Mouse (Mus musculus): ENCODE measurements at regions not wholly inside any gene's neighbourhood (a gene's known extent, or its start where the extent isn't known, plus 50 kb on each side); places are given as distances from the start of the nearest gene placed in this dataset.

GRCm38 (mm10) chr2:147307488-147308386 is 54.0 kb upstream of the Pax1 start:
- Histone ChIP-seq H3K36me3 (ENCODE audit: control insufficient read depth, insufficient read depth) (no peaks in the 10 kb centered on the region), H3K27me3 (replicated peaks; ENCODE audit: control insufficient read depth, insufficient read depth, low read length) (0 out of 2 replicates have a peak, but pooled peaks cover 2% of the 10 kb centered on the region), H3K9ac (ENCODE audit: low read depth, low read length) (no peak overlapping the region), H3K27ac (ENCODE audit: low read depth, low read length) (no peak overlapping the region), H3K4me2 (replicated peaks; ENCODE audit: low read depth) (no peak overlapping the region), H3K9me3 (ENCODE audit: control insufficient read depth) (no peaks in the 10 kb centered on the region), H3K4me3 (ENCODE audit: low read depth, low read length) (no peak overlapping the region), H3K4me1 (replicated peaks; ENCODE audit: control insufficient read depth, insufficient read depth, low read length) (no peaks in the 10 kb centered on the region)
- 0 out of 2 replicates have a peak, but pooled peaks have one; percentile 53 for ATAC-seq
- 14% methylated on average over 12 of the region's 12 CpGs for WGBS
- peak; percentile 91 for TF ChIP-seq CTCF (IDR thresholded peaks at IDR 0.05; ENCODE audit: low read depth)

- Histone ChIP-seq H3K9ac (ENCODE audit: low read depth, low read length) (no peak overlapping the region), H3K27ac (ENCODE audit: low read depth, low read length) (no peak overlapping the region), H3K27me3 (replicated peaks; ENCODE audit: control insufficient read depth, insufficient read depth, low read length) (0 out of 2 replicates have a peak, but pooled peaks cover 2% of the 10 kb centered on the region), H3K4me3 (ENCODE audit: low read depth, low read length) (no peak overlapping the region), H3K4me1 (replicated peaks; ENCODE audit: control insufficient read depth, insufficient read depth, low read length) (no peaks in the 10 kb centered on the region), H3K9me3 (ENCODE audit: control insufficient read depth) (no peaks in the 10 kb centered on the region), H3K4me2 (replicated peaks; ENCODE audit: low read depth) (no peak overlapping the region), H3K36me3 (ENCODE audit: control insufficient read depth, insufficient read depth) (no peaks in the 10 kb centered on the region)
- ATAC-seq = no peak
- WGBS = 32% methylated on average over 6 of the region's 6 CpGs
- no peak for TF ChIP-seq CTCF (IDR thresholded peaks at IDR 0.05; ENCODE audit: low read depth)
Observed at GRCm38 (mm10) chr2:147306728-147307127, 55.0 kb upstream of the Pax1 start.

DNA sequence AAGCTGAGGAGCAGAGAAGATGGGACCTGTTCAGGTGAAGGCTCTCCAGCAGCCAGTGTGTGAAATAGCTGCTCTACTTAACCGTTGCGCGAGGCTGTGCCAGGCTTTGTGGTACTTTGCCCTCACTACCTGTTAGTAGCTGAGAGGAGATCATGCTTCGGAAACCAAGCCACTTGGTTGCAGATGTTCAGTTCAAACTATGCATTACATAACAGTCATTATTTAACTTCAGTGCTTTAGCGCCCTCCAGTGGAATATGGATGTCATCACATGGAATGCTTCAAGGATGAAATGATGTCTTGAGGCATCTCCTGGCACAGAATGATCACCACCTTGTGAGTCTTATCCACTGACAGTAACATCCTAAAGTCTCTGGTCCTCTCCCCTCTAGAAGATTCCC is 56.5 kb upstream of the Pax1 start:
- no peak; the same call in 1 of the 2 replicates for ATAC-seq
- H3K9me3 ChIP-seq (ENCODE audit: control insufficient read depth) = no peaks in the 10 kb centered on the region
- no peak overlapping the region for H3K27ac ChIP-seq (ENCODE audit: low read depth, low read length)
- 0 out of 2 replicates have a peak, but pooled peaks cover 2% of the 10 kb centered on the region for H3K27me3 ChIP-seq (replicated peaks; ENCODE audit: control insufficient read depth, insufficient read depth, low read length)
- H3K9ac ChIP-seq (ENCODE audit: low read depth, low read length) = no peak overlapping the region
- H3K4me3 ChIP-seq (ENCODE audit: low read depth, low read length) = no peak overlapping the region
- 20% methylated on average over 5 of the region's 5 CpGs for WGBS
- no peak overlapping the region for H3K4me2 ChIP-seq (replicated peaks; ENCODE audit: low read depth)
- no peaks in the 10 kb centered on the region for H3K36me3 ChIP-seq (ENCODE audit: control insufficient read depth, insufficient read depth)
- peak; percentile 76 for TF ChIP-seq CTCF (IDR thresholded peaks at IDR 0.05; ENCODE audit: low read depth)
- no peaks in the 10 kb centered on the region for H3K4me1 ChIP-seq (replicated peaks; ENCODE audit: control insufficient read depth, insufficient read depth, low read length)

- no peak overlapping the region for H3K9ac ChIP-seq (ENCODE audit: low read depth, low read length)
- H3K27me3 ChIP-seq (replicated peaks; ENCODE audit: control insufficient read depth, insufficient read depth, low read length) = no peaks in the 10 kb centered on the region
- H3K4me1 ChIP-seq (replicated peaks; ENCODE audit: control insufficient read depth, insufficient read depth, low read length) = no peaks in the 10 kb centered on the region
- no peaks in the 10 kb centered on the region for H3K9me3 ChIP-seq (ENCODE audit: control insufficient read depth)
- WGBS = 90% methylated on average over 1 of the region's 1 CpGs
- no peak for ATAC-seq
- no peak overlapping the region for H3K4me3 ChIP-seq (ENCODE audit: low read depth, low read length)
- H3K36me3 ChIP-seq (ENCODE audit: control insufficient read depth, insufficient read depth) = no peaks in the 10 kb centered on the region
- no peak overlapping the region for H3K27ac ChIP-seq (ENCODE audit: low read depth, low read length)
- no peak for TF ChIP-seq CTCF (IDR thresholded peaks at IDR 0.05; ENCODE audit: low read depth)
- no peak overlapping the region for H3K4me2 ChIP-seq (replicated peaks; ENCODE audit: low read depth)
Observed at GRCm38 (mm10) chr2:147300503-147300902, 61.2 kb upstream of the Pax1 start.

GRCm38 (mm10) chr2:147299359-147299758 is 62.4 kb upstream of the Pax1 start:
- Histone ChIP-seq H3K4me3 (ENCODE audit: low read depth, low read length) (no peak overlapping the region), H3K4me2 (replicated peaks; ENCODE audit: low read depth) (no peak overlapping the region), H3K9ac (ENCODE audit: low read depth, low read length) (no peak overlapping the region), H3K27me3 (replicated peaks; ENCODE audit: control insufficient read depth, insufficient read depth, low read length) (no peaks in the 10 kb centered on the region), H3K9me3 (ENCODE audit: control insufficient read depth) (no peaks in the 10 kb centered on the region), H3K4me1 (replicated peaks; ENCODE audit: control insufficient read depth, insufficient read depth, low read length) (no peaks in the 10 kb centered on the region), H3K27ac (ENCODE audit: low read depth, low read length) (no peak overlapping the region), H3K36me3 (ENCODE audit: control insufficient read depth, insufficient read depth) (no peaks in the 10 kb centered on the region)
- 66% methylated on average over 3 of the region's 3 CpGs for WGBS
- no peak for TF ChIP-seq CTCF (IDR thresholded peaks at IDR 0.05; ENCODE audit: low read depth)
- no peak for ATAC-seq

DNA sequence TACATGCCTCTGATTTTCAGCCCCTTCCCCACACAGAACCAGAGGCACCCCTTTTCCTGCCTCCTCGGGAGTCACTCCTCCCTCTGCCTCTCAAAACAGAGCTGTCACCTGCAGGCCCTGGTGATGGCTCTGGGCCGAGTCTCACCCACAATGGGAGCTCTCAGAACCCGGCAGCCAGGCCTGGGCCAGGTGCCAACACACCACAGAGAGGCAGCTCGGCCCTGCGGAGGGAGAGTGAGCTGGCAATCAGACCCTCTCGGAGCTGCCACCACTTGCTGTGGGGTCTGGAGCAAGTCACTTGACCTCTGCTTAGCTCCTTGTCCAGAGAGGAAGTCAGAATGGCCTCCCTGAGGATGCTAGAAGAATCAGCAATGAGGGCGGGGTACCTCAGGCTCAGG is 63.2 kb upstream of the Pax1 start:
- Histone ChIP-seq H3K36me3 (ENCODE audit: control insufficient read depth, insufficient read depth) (no peaks in the 10 kb centered on the region), H3K4me2 (replicated peaks; ENCODE audit: low read depth) (no peak overlapping the region), H3K9ac (ENCODE audit: low read depth, low read length) (no peak overlapping the region), H3K4me3 (ENCODE audit: low read depth, low read length) (no peak overlapping the region), H3K9me3 (ENCODE audit: control insufficient read depth) (no peaks in the 10 kb centered on the region), H3K4me1 (replicated peaks; ENCODE audit: control insufficient read depth, insufficient read depth, low read length) (no peaks in the 10 kb centered on the region), H3K27ac (ENCODE audit: low read depth, low read length) (no peak overlapping the region), H3K27me3 (replicated peaks; ENCODE audit: control insufficient read depth, insufficient read depth, low read length) (no peaks in the 10 kb centered on the region)
- no peak for TF ChIP-seq CTCF (IDR thresholded peaks at IDR 0.05; ENCODE audit: low read depth)
- no peak for ATAC-seq
- 63% methylated on average over 7 of the region's 7 CpGs for WGBS
